Mouse (Mus musculus): ENCODE data around the gene Vmn2r118. TPM values are rescaled to one million over a fixed set of nuclear protein-coding genes. Genes with fewer than 3 reads are reported as not detected.

Gene Vmn2r118
- not detected in 2 replicates for polyA plus RNA-seq (2016; fragmentation: Nextera tagmentation; extraction: Ambion mirVana)

DNA sequence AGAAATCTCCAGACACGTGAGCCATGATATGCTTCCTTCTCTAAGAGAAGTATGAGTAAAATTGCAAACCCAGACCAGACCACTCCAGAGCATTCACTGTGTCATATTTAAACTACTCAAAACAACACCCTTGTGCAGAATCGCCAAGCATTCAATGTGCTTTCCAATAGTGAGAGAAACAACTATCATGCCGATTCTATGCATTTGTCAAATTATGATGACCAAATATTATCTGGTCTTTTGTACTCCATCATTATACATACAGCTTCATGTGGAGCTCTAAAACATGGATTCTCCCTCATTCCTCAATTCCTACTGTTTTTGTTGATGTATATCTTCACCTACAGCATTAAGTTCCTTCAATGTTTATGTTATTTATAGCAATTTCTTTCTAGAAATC, at the start of gene Vmn2r118:
Gene Vmn2r118, minus strand, starts transcription at position 101 of the 400 bp plus-strand sequence.
- no peaks in the 10 kb centered on the region for H3K36me3 ChIP-seq (replicated peaks)
- no peaks in the 10 kb centered on the region for H3K9me3 ChIP-seq
- WGBS, result 82% methylated on average over 3 of the region's 3 CpGs
- no peaks in the 10 kb centered on the region for H3K27me3 ChIP-seq (ENCODE audit: poor library complexity, severe bottlenecking)
- no peak for DNase-seq (ENCODE audit: extremely low spot score, low spot score)
- H3K4me1 ChIP-seq, result no peaks in the 10 kb centered on the region
- no peak within 1 kb of the TSS for H3K27ac ChIP-seq
- H3K4me3 ChIP-seq, result no peak within 1 kb of the TSS

DNA sequence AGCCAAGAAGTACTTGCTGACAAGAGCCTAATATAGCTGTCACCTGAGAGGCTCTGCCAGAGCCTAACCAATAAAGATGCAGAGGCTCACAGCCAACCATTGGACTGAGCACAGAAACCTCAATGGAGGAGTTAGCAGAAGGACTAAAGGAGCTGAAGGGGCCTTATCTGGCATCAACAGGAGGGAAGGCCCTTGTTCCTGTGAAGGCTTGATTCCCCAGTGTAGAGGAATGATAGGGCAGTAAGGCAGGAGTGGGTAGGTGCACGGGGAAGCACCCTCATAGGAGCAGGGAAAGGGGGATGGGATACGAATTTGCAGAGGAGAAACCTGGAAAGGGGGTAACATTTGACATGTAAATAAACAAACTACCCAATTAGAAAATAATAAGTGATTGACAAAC, 36.1 kb upstream of the Vmn2r118 start:
- Histone ChIP-seq H3K4me1 (no peaks in the 10 kb centered on the region), H3K36me3 (replicated peaks) (peaks cover 51% of the 10 kb centered on the region), H3K9me3 (no peaks in the 10 kb centered on the region), H3K27ac (no peak overlapping the region), H3K27me3 (ENCODE audit: poor library complexity, severe bottlenecking) (no peaks in the 10 kb centered on the region), H3K4me3 (no peak overlapping the region)
- WGBS, result 92% methylated on average over 2 of the region's 2 CpGs
- DNase-seq (ENCODE audit: extremely low spot score, low spot score), result no peak

DNA sequence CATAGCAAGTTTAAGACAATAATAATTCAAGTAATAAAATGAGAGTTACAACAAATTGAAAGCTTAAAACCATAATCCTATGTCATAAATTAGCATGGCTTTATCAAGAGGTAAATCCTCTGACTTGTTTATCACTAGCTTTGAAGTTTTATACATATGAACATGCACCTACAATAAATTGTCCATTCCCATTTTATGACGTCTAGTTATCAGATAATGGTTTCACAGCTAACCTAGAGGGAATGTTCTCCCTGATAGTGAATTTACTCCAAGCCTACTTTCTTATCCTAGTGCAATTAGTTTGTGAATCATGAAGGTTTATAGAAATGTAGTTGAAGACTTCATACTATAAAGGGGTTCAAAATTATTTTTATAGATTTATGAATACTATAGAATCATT, 34.2 kb downstream of the Vmn2r118 start:
- 77% methylated on average over 1 of the region's 1 CpGs for WGBS
- no peak overlapping the region for H3K4me3 ChIP-seq
- DNase-seq (ENCODE audit: extremely low spot score, low spot score), result no peak
- no peaks in the 10 kb centered on the region for H3K4me1 ChIP-seq
- H3K9me3 ChIP-seq, result no peaks in the 10 kb centered on the region
- H3K27me3 ChIP-seq (ENCODE audit: poor library complexity, severe bottlenecking), result no peaks in the 10 kb centered on the region
- H3K36me3 ChIP-seq (replicated peaks), result no peaks in the 10 kb centered on the region
- H3K27ac ChIP-seq, result no peak overlapping the region

DNA sequence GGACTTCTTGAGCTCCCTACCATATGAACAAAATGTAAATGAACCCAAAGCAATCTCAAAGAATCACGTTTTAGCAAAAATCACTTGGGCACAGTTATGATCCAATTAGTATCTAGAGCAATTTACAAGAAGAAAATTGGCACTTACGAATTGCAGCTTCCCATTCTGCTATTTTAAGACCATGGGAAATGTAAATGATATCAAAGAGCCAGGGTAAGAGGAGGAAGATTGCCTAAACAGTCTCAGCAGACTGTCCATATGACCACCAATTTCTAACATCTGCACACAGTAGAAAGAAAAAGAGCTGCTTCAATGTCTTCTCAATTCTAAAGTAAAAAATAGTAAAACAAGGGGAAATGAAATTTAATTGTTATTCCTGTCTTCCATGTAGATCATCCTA, 63.2 kb downstream of the Vmn2r118 start:
- 80% methylated on average over 2 of the region's 2 CpGs for WGBS
- H3K4me1 ChIP-seq, result no peaks in the 10 kb centered on the region
- H3K27me3 ChIP-seq (ENCODE audit: poor library complexity, severe bottlenecking), result no peaks in the 10 kb centered on the region
- H3K27ac ChIP-seq, result no peak overlapping the region
- no peaks in the 10 kb centered on the region for H3K9me3 ChIP-seq
- H3K36me3 ChIP-seq (replicated peaks), result no peaks in the 10 kb centered on the region
- no peak overlapping the region for H3K4me3 ChIP-seq
- no peak for DNase-seq (ENCODE audit: extremely low spot score, low spot score)

DNA sequence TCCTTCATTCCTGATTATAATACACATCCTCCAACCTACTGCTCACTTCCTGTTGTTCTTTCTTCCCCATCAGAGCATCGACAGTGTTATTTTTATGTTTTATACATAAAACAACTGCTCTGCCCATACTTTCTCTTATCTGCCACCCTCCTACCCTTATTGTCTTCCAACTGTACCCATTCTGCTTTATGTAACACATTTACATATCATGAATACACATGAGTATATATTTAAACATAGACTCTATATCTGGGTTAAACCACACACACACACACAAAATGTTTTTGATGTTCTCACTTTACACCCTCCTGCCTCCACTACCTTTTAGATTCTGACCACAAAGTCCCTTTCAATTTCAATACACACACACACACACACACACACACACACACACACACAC, 76.5 kb downstream of the Vmn2r118 start:
- H3K36me3 ChIP-seq (replicated peaks), result no peaks in the 10 kb centered on the region
- H3K4me1 ChIP-seq, result no peaks in the 10 kb centered on the region
- DNase-seq (ENCODE audit: extremely low spot score, low spot score), result no peak
- H3K27me3 ChIP-seq (ENCODE audit: poor library complexity, severe bottlenecking), result no peaks in the 10 kb centered on the region
- no peak overlapping the region for H3K27ac ChIP-seq
- no peaks in the 10 kb centered on the region for H3K9me3 ChIP-seq
- 90% methylated on average over 1 of the region's 1 CpGs for WGBS
- H3K4me3 ChIP-seq, result no peak overlapping the region

Other genes starting within 250 kb of the Vmn2r118 start
- gene St6gal2, start 179.8 kb downstream of the Vmn2r118 start, polyA plus RNA-seq (2016; fragmentation: Nextera tagmentation; extraction: Ambion mirVana), result 5.8 and 7.6 TPM in 2 replicates
- gene Pot1b, start 87.4 kb upstream of the Vmn2r118 start, polyA plus RNA-seq (2016; fragmentation: Nextera tagmentation; extraction: Ambion mirVana), result 11.8 and 12.3 TPM in 2 replicates
- 0.16 TPM in 1 of 2 replicates, not detected in the other for gene Adgre4, start 124.8 kb upstream of the Vmn2r118 start, polyA plus RNA-seq (2016; fragmentation: Nextera tagmentation; extraction: Ambion mirVana)

Measured in forebrain, embryonic 10.5 days (tissue).